Mouse (Mus musculus) ES-Bruce4 (cell line): ENCODE data around the gene Fbxl8. TPM values are rescaled to one million over a fixed set of nuclear protein-coding genes. Genes with fewer than 3 reads are reported as not detected.

Experiments used
- H3K27ac ChIP-seq: 2 replicates; pipeline ENCODE4 v1.5.1; 2012; ENCODE audit warnings: low read length, inconsistent platforms; ENCODE audit not compliant: insufficient read depth
- H3K27me3 ChIP-seq: 2 replicates; pipeline ENCODE4 v1.6.1; 2012; ENCODE audit warnings: mild to moderate bottlenecking, low read length, inconsistent platforms; ENCODE audit not compliant: control insufficient read depth, poor library complexity, insufficient read depth, severe bottlenecking
- H3K36me3 ChIP-seq: 2 replicates; pipeline ENCODE4 v1.6.1; 2012; ENCODE audit warnings: inconsistent platforms, mild to moderate bottlenecking, low read length, moderate library complexity; ENCODE audit not compliant: control insufficient read depth, poor library complexity, insufficient read depth, severe bottlenecking
- H3K4me1 ChIP-seq: one replicate; pipeline ENCODE4 v1.8.1; 2011; ENCODE audit warnings: low read length; ENCODE audit not compliant: control insufficient read depth, insufficient read depth
- H3K4me3 ChIP-seq: 2 replicates; pipeline ENCODE4 v1.5.1; 2011; ENCODE audit warnings: low read depth, mild to moderate bottlenecking, low read length
- H3K9ac ChIP-seq: 2 replicates; pipeline ENCODE4 v1.6.1; 2012; ENCODE audit warnings: low read depth, mild to moderate bottlenecking, inconsistent platforms; ENCODE audit not compliant: poor library complexity, severe bottlenecking
- H3K9me3 ChIP-seq: replicated peaks from 2 replicates; pipeline ENCODE4 v1.6.1; 2012; ENCODE audit warnings: mild to moderate bottlenecking, low read length, inconsistent platforms; ENCODE audit not compliant: control insufficient read depth, poor library complexity, insufficient read depth, severe bottlenecking
- CTCF ChIP-seq: IDR thresholded peaks from one replicate; pipeline ENCODE4 v1.8.1; 2011; ENCODE audit warnings: low read depth, low read length
- EP300 ChIP-seq: IDR thresholded peaks from 2 replicates; pipeline ENCODE4 v1.6.1; 2011; ENCODE audit warnings: low read depth, low read length; ENCODE audit not compliant: insufficient read depth
- POLR2A ChIP-seq: IDR thresholded peaks from one replicate; pipeline ENCODE4 v1.8.1; 2011; ENCODE audit warnings: low read length; ENCODE audit not compliant: insufficient read depth
- polyA plus RNA-seq: library from polyadenylated mRNA; stranded (reverse); fragments of >200 nt; gene quantifications from 2 replicates; pipeline ENCODE4 v1.2.4, GENCODE M21; 2011; ENCODE audit warnings: low read depth; ENCODE audit not compliant: missing spikeins, insufficient read depth, insufficient read length

The Fbxl8 gene
- polyA plus RNA-seq, 1 experiment = 1.5 TPM

DNA sequence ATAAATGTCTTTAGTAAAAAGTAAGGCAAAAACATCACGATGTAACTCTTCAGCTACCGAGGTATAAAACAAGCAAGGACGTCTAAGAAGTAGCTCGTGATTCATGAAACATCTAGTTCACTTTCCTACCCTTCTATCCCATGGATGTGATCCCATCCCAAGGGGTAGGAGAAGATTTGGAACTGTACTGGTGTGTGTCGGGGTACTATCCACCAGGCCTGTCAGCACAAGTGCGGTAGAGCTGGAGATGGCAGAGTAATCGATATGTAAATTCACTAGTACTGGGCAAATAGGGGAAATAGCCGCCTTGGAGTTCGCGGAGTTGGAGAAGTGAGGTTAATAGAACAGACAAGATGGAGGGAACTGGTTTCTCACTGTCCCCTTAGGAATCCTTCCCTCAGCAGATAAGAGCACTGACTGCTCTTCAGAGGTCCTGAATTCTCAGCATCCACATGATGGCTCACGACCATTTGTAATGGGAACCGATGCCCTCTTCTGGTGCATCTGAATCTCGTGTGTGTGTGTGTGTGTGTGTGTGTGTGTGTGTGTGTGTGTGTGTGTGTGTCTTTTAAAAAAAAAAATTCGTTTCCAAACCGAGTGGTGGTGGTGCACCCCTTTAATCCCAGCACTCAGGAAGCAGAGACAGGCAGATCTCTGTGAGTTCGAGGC is 1.1 kb upstream of the Fbxl8 start:
- no peaks in the 10 kb centered on the region for H3K9me3 ChIP-seq
- peak overlapping the region; percentile 64; the same call in 1 of the 2 replicates for H3K9ac ChIP-seq
- H3K4me3 ChIP-seq = no peak overlapping the region
- no peak overlapping the region for H3K27ac ChIP-seq
- H3K36me3 ChIP-seq = no peaks in the 10 kb centered on the region
- no peak for TF ChIP-seq POLR2A
- no peak for TF ChIP-seq CTCF
- TF ChIP-seq EP300 = no peak
- H3K4me1 ChIP-seq = no peaks in the 10 kb centered on the region
- 0 out of 2 replicates have a peak, but pooled peaks cover 2% of the 10 kb centered on the region for H3K27me3 ChIP-seq

DNA sequence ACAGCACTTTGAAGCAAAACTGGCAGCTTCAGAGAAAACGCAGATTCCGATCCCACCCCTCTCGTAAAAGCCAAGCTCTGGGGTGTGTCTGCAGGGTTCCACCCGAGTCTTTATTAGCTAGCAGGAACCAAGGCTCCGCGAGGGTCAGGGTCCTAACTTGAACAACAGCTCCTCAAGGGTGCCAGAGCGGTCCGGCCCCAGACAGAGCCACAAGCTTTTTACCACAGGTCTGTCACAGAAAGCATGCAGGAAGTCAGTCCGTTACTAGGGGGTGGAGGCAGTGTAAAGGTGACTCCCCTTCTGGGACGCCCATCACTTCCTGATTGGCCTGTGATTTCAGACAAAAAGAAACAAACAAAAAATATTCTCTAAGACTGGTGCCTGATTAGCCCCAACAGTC is 680 bp downstream of the Fbxl8 start:
- H3K36me3 ChIP-seq = no peaks in the 10 kb centered on the region
- peak overlapping the region; percentile 64 for H3K9ac ChIP-seq
- no peaks in the 10 kb centered on the region for H3K9me3 ChIP-seq
- TF ChIP-seq CTCF = no peak
- no peak for TF ChIP-seq EP300
- TF ChIP-seq POLR2A = no peak
- peak overlapping the region; percentile 11; the same call in 1 of the 2 replicates for H3K4me3 ChIP-seq
- peaks cover 7% of the 10 kb centered on the region; the same call in 1 of the 2 replicates for H3K27me3 ChIP-seq
- no peak overlapping the region for H3K27ac ChIP-seq
- H3K4me1 ChIP-seq = no peaks in the 10 kb centered on the region

GRCm38 (mm10) chr8:105266775-105267174 is 2.3 kb downstream of the Fbxl8 start:
- H3K4me1 ChIP-seq = peaks cover 2% of the 10 kb centered on the region
- no peak overlapping the region for H3K27ac ChIP-seq
- no peaks in the 10 kb centered on the region for H3K36me3 ChIP-seq
- no peak overlapping the region for H3K9ac ChIP-seq
- peaks cover 16% of the 10 kb centered on the region for H3K27me3 ChIP-seq
- H3K9me3 ChIP-seq = no peaks in the 10 kb centered on the region
- TF ChIP-seq EP300 (no peak), CTCF (no peak), POLR2A (no peak)
- H3K4me3 ChIP-seq = no peak overlapping the region

- peak overlapping the region; percentile 54 for H3K9ac ChIP-seq
- H3K4me3 ChIP-seq = peak overlapping the region; percentile 61
- no peak for TF ChIP-seq CTCF
- TF ChIP-seq EP300 = no peak
- no peak for TF ChIP-seq POLR2A
- no peaks in the 10 kb centered on the region for H3K36me3 ChIP-seq
- H3K27ac ChIP-seq = no peak overlapping the region
- peaks cover 18% of the 10 kb centered on the region for H3K27me3 ChIP-seq
- peaks cover 2% of the 10 kb centered on the region for H3K4me1 ChIP-seq
- H3K9me3 ChIP-seq = no peaks in the 10 kb centered on the region
These were observed 4.1 kb downstream of the Fbxl8 start for GRCm38 (mm10) chr8:105268342-105269074.

DNA sequence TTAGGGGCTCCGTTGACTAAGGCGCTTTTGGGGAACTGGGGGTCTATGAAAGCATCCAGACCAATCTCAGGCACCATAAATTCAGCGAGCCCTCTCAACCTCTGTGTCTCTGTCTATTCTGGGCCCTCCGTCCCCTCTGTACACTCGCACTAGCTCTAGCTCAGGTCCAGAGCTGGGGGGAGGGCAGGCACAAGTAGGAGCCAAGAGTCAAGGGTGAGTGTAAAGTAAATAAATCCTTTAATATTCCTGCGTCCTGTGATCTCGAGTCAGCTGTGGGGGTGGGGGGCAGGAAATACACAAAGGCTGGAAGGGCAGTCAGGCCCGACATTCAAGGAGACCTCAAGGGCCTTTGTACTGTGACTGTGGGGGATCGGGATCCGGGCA is 4.6 kb downstream of the Fbxl8 start:
- peak overlapping the region; percentile 54 for H3K9ac ChIP-seq
- H3K27me3 ChIP-seq = peaks cover 18% of the 10 kb centered on the region
- no peaks in the 10 kb centered on the region for H3K36me3 ChIP-seq
- TF ChIP-seq POLR2A (no peak), CTCF (no peak), EP300 (no peak)
- peak overlapping the region; percentile 61 for H3K4me3 ChIP-seq
- H3K27ac ChIP-seq = no peak overlapping the region
- H3K4me1 ChIP-seq = peaks cover 2% of the 10 kb centered on the region
- H3K9me3 ChIP-seq = no peaks in the 10 kb centered on the region

- H3K9ac ChIP-seq = peak within 1 kb of the TSS; percentile 54
- H3K4me1 ChIP-seq = peaks cover 2% of the 10 kb centered on the region
- no peak for TF ChIP-seq EP300
- TF ChIP-seq POLR2A = peak; percentile 29
- H3K36me3 ChIP-seq = no peaks in the 10 kb centered on the region
- H3K4me3 ChIP-seq = peak within 1 kb of the TSS; percentile 61
- H3K9me3 ChIP-seq = no peaks in the 10 kb centered on the region
- H3K27ac ChIP-seq = no peak within 1 kb of the TSS
- peaks cover 18% of the 10 kb centered on the region for H3K27me3 ChIP-seq
These were observed 5.1 kb downstream of the Fbxl8 start, which contains the start of gene Hsf4 for GRCm38 (mm10) chr8:105269461-105269947. Gene Hsf4 (plus strand): TSS chr8:105269801.
